Mouse (Mus musculus): Measurements from ENCODE around the gene Tbc1d1. TPM values are rescaled to one million over a fixed set of nuclear protein-coding genes. Genes with fewer than 3 reads are reported as not detected.

Tbc1d1 gene
- polyA plus RNA-seq, 1 experiment from 2014 or later = 28.9 TPM

DNA sequence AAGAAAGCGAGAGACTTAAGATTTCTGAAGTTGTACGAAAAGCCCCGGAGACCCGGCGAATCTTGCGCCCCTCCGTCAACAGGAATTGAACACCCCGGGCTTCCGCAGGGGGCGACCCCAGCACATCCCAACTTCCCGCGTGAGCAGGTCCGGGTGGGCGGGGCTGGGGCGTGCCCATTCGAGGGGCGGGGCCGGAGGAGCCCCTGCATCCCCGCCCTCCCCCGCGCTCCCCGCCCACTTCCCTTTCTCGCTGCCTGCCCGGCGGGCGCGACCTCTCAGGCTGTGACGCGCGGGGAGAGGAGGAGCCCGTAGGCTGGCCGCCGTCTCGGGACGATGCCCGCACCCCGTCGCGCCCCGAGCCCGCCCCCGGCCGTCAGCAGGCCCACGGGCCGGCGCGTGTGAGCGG is 74.0 kb downstream of the Tbc1d1 start:
- H3K27ac ChIP-seq = peak overlapping the region; percentile 83
- no peaks in the 10 kb centered on the region for H3K9me3 ChIP-seq
- WGBS = under 1% methylated on average over 41 of the region's 48 CpGs
- peak overlapping the region; percentile 61 for H3K4me3 ChIP-seq (replicated peaks)
- no peaks in the 10 kb centered on the region for H3K27me3 ChIP-seq (replicated peaks)
- ATAC-seq (ENCODE audit: insufficient read depth, low FRiP score, low read depth) = peak; percentile 93
- H3K4me1 ChIP-seq = 0 out of 2 replicates have a peak, but pooled peaks cover 15% of the 10 kb centered on the region
- peak overlapping the region; percentile 78 for H3K4me2 ChIP-seq
- peak overlapping the region; percentile 35 for H3K9ac ChIP-seq
- H3K36me3 ChIP-seq = no peaks in the 10 kb centered on the region

DNA sequence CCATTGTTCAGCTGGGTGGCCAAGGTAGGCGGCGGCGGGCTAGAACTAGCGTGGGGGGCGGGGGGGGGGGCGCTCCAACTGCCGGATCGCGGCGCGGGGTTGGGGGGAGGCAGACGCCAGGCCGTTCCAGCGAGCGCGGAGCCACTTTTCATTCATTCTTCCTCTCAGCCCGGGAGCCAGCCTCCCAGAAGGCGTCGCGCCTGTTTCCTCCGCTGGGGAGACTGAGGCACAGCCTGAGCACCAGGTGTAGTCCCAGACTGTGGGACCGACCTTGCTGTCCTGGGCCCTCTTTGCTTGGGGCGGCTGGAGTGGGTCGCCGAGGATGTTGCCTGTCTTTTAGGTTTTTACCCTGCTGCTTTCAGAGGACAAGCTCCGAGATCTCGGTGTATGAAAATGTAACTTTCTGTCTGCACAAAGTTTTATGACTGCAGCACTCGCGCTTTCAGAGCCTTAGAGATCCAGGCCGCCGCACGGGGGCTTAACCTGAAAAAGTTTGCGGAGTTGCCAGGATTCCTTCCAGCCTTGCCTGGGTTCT is 74.5 kb downstream of the Tbc1d1 start:
- peak; percentile 43 for ATAC-seq (ENCODE audit: insufficient read depth, low FRiP score, low read depth)
- H3K9me3 ChIP-seq = no peaks in the 10 kb centered on the region
- no peaks in the 10 kb centered on the region for H3K36me3 ChIP-seq

DNA sequence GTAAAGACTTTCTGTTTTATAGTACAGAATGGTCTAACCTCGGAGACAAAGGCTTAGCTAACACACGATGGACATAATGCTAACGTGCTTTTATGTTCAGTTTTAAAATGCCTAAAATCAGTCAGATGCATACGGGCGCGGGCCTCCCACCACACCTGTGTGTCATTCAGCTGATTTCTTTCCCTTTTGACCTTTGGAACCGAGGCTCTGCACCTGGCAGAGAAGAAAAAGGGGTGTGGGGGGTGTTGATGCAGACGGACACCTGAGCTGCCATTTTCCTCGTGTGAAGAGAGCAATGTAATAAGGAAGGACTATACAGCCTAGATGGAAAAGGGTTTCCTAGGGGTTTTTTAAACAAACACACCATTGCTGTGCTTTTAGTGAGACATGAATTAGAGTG is 76.8 kb downstream of the Tbc1d1 start:
- 0 out of 2 replicates have a peak, but pooled peaks cover 15% of the 10 kb centered on the region for H3K4me1 ChIP-seq
- no peak overlapping the region for H3K9ac ChIP-seq
- no peak for ATAC-seq (ENCODE audit: insufficient read depth, low FRiP score, low read depth)
- no peaks in the 10 kb centered on the region for H3K36me3 ChIP-seq
- 0 out of 2 replicates have a peak overlapping the region, but pooled peaks have one; percentile 6 for H3K27ac ChIP-seq
- WGBS = 47% methylated on average over 9 of the region's 9 CpGs
- no peak overlapping the region; the same call in 1 of the 2 replicates for H3K4me2 ChIP-seq
- H3K4me3 ChIP-seq (replicated peaks) = no peak overlapping the region
- no peaks in the 10 kb centered on the region for H3K9me3 ChIP-seq
- no peaks in the 10 kb centered on the region for H3K27me3 ChIP-seq (replicated peaks)

More for the DNA sequence above, 74.5 kb downstream of the Tbc1d1 start:
- H3K4me3 ChIP-seq (replicated peaks) = peak overlapping the region; percentile 61
- under 1% methylated on average over 26 of the region's 33 CpGs for WGBS
- H3K4me1 ChIP-seq = 0 out of 2 replicates have a peak, but pooled peaks cover 15% of the 10 kb centered on the region
- no peaks in the 10 kb centered on the region for H3K27me3 ChIP-seq (replicated peaks)
- peak overlapping the region; percentile 35 for H3K9ac ChIP-seq
- H3K27ac ChIP-seq = peak overlapping the region; percentile 83
- H3K4me2 ChIP-seq = peak overlapping the region; percentile 78

DNA sequence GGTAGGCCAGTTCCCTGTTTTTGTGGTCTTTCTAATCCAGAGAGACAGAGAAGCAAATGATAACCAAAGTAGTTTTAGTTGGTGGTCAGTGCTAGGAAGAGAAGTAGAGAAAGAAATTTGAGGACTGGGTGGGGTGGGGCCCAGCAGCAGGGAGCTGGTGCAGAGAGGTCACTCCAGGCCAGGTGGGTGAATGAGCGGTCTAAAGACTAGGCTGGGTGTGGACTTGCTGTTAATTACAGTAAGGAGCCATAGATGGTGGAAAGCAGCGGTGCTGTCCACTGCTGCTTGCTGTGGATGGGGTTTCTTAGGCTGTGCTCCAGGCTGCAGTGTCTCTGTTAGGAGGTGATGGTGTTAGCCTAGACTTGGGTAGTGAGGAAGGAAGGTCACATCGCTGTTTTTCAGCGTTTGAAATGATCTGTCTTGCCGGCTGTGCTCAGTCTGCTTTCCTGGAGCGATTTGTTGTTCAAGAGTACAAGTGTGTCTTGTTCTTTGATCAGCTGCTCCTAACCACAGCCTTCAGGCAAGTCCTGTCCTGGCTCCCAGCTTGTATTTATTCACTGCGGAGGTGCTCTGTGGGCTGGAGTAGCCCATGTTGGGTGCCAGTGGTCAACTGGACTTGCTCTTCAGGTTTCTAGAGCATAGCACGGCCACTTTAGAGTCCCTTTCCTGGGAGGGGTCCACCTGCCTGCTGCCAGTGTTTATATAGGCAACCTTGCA is 78.3 kb downstream of the Tbc1d1 start:
- Histone ChIP-seq H3K4me3 (replicated peaks) (no peak overlapping the region), H3K27me3 (replicated peaks) (no peaks in the 10 kb centered on the region), H3K36me3 (no peaks in the 10 kb centered on the region), H3K4me1 (0 out of 2 replicates have a peak, but pooled peaks cover 15% of the 10 kb centered on the region), H3K4me2 (no peak overlapping the region), H3K9ac (no peak overlapping the region), H3K27ac (peak overlapping the region; percentile 42), H3K9me3 (no peaks in the 10 kb centered on the region)
- no peak for ATAC-seq (ENCODE audit: insufficient read depth, low FRiP score, low read depth)
- WGBS = 51% methylated on average over 8 of the region's 8 CpGs

DNA sequence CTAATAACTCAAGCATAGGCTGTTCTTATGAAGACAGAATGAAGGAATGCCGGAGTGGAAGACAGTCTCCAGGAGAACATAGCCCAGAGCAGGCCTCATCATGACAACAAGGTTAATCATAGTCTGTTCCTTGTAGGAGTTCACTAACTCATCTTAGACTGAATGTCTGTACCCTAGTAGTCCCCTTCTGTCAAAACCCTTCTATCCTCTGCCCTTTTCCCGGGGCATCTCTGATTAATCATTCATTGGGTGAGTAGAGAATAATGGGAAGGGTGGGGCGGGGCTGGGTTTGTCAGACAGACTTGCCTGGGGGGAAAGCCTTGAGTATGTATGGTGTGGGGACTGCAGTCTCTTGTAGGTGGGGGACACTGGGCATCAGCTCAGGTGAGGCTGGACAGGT is 79.1 kb downstream of the Tbc1d1 start:
- ATAC-seq (ENCODE audit: insufficient read depth, low FRiP score, low read depth) = no peak
- Histone ChIP-seq H3K4me1 (0 out of 2 replicates have a peak, but pooled peaks cover 12% of the 10 kb centered on the region), H3K36me3 (no peaks in the 10 kb centered on the region), H3K4me2 (no peak overlapping the region), H3K9me3 (no peaks in the 10 kb centered on the region), H3K27ac (peak overlapping the region; percentile 23; the same call in 1 of the 2 replicates), H3K9ac (no peak overlapping the region), H3K4me3 (replicated peaks) (no peak overlapping the region), H3K27me3 (replicated peaks) (no peaks in the 10 kb centered on the region)
- WGBS = 59% methylated on average over 3 of the region's 3 CpGs

DNA sequence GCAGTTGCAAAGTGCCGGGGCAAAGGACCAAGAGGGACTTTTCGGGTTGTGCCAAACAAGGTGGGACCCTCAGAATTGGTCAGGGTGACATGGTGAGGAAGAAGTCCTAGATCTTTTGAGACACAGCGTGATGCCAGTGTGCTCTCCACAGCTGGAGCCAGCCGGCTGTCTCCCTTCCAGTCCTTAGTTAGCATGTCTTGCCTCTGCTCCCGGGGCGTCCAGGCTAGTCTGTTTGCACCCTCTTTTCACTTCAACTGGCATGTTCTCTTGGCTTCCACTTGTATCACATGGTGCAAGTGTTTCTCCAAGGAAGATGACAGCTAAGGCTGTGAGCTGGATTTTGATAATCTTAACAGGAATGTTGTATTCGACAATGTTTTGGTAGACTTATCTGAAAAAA is 80.5 kb downstream of the Tbc1d1 start:
- Histone ChIP-seq H3K9me3 (no peaks in the 10 kb centered on the region), H3K4me2 (no peak overlapping the region), H3K27me3 (replicated peaks) (no peaks in the 10 kb centered on the region), H3K27ac (no peak overlapping the region), H3K4me1 (0 out of 2 replicates have a peak, but pooled peaks cover 17% of the 10 kb centered on the region), H3K36me3 (no peaks in the 10 kb centered on the region), H3K4me3 (replicated peaks) (no peak overlapping the region), H3K9ac (no peak overlapping the region)
- ATAC-seq (ENCODE audit: insufficient read depth, low FRiP score, low read depth) = no peak
- 59% methylated on average over 7 of the region's 7 CpGs for WGBS

DNA sequence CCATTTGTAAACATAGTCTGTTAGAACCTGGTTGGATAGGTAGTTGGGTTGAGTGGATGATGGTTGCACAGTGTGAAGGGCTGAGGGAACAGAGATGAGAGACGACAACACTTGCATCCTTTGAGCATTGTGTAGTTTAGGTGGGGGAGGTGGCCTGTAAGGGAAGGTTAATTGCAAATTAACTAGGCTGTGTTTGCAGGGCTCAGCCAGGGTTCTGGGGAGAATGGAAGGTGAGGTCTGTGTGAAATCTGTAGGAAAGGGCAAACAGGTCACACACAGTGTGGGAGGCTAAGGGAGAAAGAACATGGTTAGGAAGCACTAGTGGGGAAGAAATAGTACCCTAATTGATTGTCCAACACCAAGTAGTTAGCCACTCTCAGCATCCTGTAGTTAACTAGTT is 81.2 kb downstream of the Tbc1d1 start:
- 0 out of 2 replicates have a peak, but pooled peaks cover 17% of the 10 kb centered on the region for H3K4me1 ChIP-seq
- no peak overlapping the region for H3K27ac ChIP-seq
- WGBS = 45% methylated on average over 1 of the region's 1 CpGs
- no peak for ATAC-seq (ENCODE audit: insufficient read depth, low FRiP score, low read depth)
- H3K4me3 ChIP-seq (replicated peaks) = no peak overlapping the region
- no peaks in the 10 kb centered on the region for H3K27me3 ChIP-seq (replicated peaks)
- no peak overlapping the region for H3K9ac ChIP-seq
- no peaks in the 10 kb centered on the region for H3K36me3 ChIP-seq
- no peak overlapping the region for H3K4me2 ChIP-seq
- H3K9me3 ChIP-seq = no peaks in the 10 kb centered on the region

DNA sequence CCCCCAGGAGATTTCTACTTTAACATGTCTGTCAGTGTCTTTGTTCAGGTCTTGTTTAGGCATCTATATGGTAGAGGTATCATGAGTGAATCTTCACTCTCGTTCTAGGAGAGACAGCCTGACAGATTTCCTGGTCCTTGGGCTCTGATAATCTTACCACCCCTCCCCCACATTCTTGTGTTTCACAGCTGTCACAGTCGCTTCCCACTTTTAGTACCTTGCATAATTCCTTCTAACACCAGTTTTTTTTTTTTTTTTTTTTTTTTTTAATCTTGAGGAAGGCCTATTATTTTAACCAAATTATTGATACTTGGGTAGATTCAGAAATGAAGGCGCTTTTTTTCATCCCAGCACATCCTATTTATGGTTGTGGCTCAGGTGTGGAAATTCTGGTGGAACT is 81.6 kb downstream of the Tbc1d1 start:
- Histone ChIP-seq H3K4me2 (no peak overlapping the region), H3K9me3 (no peaks in the 10 kb centered on the region), H3K27me3 (replicated peaks) (no peaks in the 10 kb centered on the region), H3K9ac (no peak overlapping the region), H3K27ac (no peak overlapping the region), H3K36me3 (no peaks in the 10 kb centered on the region), H3K4me1 (0 out of 2 replicates have a peak, but pooled peaks cover 17% of the 10 kb centered on the region), H3K4me3 (replicated peaks) (no peak overlapping the region)
- no peak for ATAC-seq (ENCODE audit: insufficient read depth, low FRiP score, low read depth)
- 70% methylated on average over 3 of the region's 3 CpGs for WGBS

DNA sequence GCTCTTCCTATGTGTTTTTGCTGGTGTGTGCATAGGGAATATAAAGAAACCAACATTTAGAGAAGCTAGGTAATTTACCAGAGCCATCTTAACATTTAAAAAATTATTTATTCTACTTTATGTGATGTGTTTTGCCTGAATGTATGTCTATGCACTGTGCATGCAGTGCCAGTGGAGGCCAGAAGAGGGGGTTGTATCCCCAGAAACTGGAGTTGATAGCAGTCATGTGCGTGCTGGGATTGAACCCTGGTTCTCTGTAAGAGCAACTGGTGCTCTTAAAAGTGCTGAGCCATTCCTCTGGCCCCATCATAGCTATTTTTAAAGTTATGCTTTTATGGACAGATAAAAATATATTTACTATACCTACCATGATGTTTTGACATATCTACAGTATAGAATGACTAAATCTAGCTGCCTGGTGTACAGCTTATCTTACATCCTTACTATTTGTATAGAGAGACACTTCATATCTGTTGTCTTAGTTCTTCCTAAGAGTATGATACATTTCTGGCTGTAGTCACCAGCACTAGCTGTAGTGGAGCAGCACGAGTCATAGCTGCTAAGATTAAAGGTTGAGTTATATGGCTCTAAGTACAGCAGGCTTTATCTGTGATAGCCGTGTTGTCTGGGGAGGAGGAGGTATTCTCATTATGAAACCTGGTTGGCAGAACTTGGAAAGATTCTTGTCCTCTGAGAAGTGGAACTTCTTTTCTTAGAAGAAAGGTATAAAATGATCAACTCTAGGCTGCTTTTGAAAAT is 83.0 kb downstream of the Tbc1d1 start:
- Histone ChIP-seq H3K9ac (no peak overlapping the region), H3K27me3 (replicated peaks) (no peaks in the 10 kb centered on the region), H3K9me3 (no peaks in the 10 kb centered on the region), H3K27ac (no peak overlapping the region), H3K36me3 (no peaks in the 10 kb centered on the region), H3K4me3 (replicated peaks) (no peak overlapping the region), H3K4me1 (peaks cover 20% of the 10 kb centered on the region; the same call in 1 of the 2 replicates), H3K4me2 (no peak overlapping the region)
- WGBS = 67% methylated on average over 3 of the region's 3 CpGs
- no peak for ATAC-seq (ENCODE audit: insufficient read depth, low FRiP score, low read depth)

DNA sequence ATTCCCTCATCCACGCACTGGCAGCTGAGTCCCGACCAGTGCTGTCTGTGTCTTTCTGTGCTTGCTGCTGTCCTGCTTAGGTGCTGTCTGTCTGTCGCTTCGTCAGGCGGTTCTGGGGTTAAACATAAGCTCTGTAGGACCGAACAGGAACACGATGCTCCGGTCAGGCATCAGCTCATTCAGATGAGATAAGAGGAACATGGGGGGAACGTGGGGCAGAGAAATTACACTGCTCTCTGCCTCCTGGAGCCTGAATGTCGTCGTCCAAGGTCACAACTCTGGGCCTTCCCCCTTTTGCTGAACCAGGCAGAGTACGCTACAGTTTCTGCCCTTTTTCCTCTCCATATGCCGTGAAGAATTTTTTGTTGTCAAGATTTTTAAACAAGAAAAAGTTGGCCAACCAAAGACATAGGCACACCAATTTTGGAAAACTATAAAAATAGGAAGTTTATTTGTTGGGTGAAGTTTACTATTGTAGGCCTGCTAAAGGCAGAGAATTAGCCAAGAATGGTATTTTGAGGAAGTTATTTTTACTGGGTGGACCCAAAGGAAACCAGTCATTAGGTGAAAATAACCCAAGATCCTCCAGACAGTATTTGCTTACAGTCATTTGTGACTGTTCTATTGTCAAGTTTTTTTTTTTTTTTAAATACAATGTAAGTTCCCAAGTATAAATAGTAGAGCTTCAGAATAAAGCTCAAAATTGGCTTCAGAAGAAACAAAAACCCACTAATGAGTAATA is 85.0 kb downstream of the Tbc1d1 start:
- no peaks in the 10 kb centered on the region for H3K27me3 ChIP-seq (replicated peaks)
- ATAC-seq (ENCODE audit: insufficient read depth, low FRiP score, low read depth) = 0 out of 2 replicates have a peak, but pooled peaks have one; percentile 38
- no peaks in the 10 kb centered on the region for H3K36me3 ChIP-seq
- no peak overlapping the region for H3K4me3 ChIP-seq (replicated peaks)
- H3K27ac ChIP-seq = 0 out of 2 replicates have a peak overlapping the region, but pooled peaks have one; percentile 27
- no peak overlapping the region for H3K9ac ChIP-seq
- H3K9me3 ChIP-seq = no peaks in the 10 kb centered on the region
- H3K4me1 ChIP-seq = peaks cover 19% of the 10 kb centered on the region
- 58% methylated on average over 13 of the region's 13 CpGs for WGBS
- H3K4me2 ChIP-seq = no peak overlapping the region

DNA sequence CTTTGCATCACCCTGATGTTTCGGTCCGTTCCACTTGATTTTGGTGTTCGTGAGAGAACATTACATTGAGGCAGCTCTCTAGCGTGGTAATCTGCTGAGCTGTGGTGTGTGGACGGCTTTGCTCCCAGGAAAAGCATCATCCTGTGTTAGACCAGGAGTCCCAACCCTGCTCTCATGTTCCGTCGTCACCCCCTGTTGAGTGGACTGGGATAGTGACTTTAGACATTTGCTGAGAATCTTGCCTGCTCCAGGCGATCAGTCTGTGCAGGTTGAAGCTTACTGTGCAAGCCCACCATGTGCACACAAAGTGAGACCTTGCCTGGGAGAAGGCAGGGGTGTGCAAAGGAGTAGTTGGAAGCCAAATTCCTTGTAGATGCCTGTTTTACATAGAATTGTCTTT is 85.8 kb downstream of the Tbc1d1 start:
- Histone ChIP-seq H3K9ac (no peak overlapping the region), H3K4me2 (no peak overlapping the region), H3K9me3 (no peaks in the 10 kb centered on the region), H3K36me3 (no peaks in the 10 kb centered on the region), H3K27me3 (replicated peaks) (no peaks in the 10 kb centered on the region), H3K4me1 (peaks cover 19% of the 10 kb centered on the region), H3K4me3 (replicated peaks) (no peak overlapping the region), H3K27ac (no peak overlapping the region)
- no peak for ATAC-seq (ENCODE audit: insufficient read depth, low FRiP score, low read depth)
- 85% methylated on average over 8 of the region's 8 CpGs for WGBS

All from stomach, embryonic 15.5 days (tissue).